Mouse (Mus musculus) B cell, adult 2 months (primary cell): ENCODE data around the gene Poldip2.

Source experiments
- DNase-seq, 2 experiments: peaks; one replicate each; pipeline ENCODE4 v3.0.0; 2022

Poldip2 gene

DNA sequence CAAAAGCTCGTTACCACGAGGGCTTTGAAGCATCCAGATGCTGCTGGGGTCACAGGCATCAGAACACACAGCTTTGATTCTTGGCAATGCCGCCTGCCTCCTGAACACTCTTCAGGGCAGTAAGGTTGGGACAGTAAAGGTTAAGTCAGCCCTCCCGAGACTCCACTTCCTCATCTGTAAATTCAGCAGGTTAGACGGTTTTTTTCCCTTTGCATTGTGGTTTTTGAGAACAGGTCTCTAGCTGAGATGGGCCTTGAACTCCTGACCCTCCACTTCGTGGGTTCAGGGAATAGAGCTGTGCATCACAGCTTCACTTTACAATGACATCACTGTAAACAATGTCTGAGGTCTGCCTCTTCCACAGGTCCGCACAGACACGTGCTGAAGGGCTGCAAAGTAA is 33.2 kb downstream of the Poldip2 start:
- no peak for DNase-seq

DNA sequence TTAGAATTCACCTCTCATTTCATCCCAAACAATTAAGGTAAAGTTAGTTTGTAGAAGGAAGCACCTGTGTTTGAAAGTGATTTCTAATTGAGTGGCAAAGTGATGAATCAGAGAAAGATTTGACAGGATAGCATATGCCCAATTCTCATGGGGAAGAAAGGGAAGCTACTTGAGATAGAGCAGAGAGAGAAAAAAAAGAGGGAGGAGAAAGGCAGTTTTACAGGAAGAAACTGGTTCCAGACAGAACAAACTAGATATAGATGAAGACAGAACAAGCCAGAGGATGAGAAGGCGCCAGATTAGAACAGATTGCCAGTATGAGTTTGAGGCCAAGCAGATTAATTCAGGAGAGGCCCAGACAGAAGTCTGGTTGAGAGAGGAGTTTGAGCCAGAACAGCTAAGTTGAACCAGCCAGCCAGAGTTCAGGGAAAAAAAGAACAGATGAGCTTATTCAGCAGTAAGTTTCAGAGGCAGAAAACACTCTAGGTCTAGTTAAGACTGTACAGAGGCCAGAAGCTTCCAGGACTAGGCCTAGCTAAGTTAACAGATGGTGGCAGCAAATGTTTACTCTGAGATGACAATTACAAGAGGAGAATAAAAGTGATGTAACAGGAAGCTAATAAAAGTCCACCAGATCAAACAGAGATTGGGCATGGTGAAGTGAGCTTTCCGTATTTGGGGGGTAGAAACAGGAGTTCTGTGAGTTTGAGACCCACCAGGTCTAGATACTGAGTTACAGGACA is 35.9 kb downstream of the Poldip2 start:
- DNase-seq: no peak

DNA sequence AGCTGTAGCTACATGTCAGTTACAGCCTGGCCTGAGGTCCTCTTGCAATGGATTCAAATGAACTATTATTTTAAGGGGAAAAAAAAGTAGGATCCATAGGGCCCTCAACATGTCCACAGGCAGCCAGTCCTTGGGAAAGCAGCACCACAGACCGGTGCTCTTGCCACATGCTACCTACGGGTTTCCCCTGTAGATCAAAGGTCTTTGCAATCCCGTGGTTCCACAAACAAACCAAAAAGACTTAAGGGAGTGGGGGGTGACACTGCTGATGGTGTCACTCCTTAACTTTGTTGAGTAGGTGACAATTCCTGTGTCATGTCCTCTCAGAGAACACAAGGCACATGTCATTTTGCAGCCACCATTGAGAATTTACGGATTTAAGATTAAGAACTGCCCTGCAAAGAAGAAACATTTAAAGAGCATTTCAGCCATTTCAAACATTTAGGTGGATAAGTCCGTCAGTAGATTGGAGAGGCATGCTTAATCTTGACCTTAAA is 37.5 kb downstream of the Poldip2 start:
- no peak for DNase-seq

DNA sequence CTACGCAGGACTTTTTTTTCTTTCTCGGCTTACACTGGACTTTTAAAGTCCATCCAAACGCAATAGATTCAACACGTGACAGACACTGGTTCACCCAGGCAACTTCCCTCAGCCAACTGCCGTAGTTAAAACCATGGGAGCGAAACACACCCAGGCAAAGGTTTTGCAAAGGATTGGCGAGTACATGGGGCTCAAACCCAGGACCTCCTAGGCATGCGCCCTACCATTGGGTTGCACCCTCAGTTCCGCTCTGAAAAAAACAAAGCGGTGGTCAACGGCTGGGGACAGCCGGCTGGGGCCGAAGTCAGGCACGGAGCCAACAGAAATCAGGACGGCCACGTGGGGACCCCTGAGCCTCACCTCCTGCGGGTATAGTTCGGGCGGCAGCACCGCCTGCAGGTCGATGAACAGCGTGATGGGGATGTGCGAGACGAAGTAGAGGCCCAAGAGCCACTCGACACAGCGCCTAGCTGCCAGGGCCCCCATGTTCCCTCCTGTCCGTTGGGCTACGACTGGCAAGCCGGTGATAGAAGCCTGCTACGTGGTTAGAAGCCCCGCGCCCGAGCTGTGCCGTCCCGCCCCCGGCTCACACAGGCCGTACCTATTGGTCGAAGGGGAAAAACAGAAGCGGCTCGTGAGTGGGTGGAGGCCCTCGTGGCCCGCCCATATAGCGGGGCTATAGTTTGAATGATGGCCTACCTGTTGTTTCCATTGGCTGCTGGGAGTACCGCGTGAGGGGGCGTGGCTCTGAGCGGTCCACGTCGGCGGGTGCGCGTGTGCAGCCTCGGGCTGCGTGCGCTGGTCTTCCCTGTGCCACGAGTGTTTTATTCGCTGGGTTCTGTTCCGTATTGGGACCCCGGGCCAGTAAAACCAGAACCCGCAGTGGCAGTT is 38.4 kb downstream of the Poldip2 start, which contains the start of gene Tmem97:
Tmem97 (minus strand) TSS at position 610 of the 891 bp plus-strand sequence.
- peak; percentile 94 to 95 for DNase-seq

DNA sequence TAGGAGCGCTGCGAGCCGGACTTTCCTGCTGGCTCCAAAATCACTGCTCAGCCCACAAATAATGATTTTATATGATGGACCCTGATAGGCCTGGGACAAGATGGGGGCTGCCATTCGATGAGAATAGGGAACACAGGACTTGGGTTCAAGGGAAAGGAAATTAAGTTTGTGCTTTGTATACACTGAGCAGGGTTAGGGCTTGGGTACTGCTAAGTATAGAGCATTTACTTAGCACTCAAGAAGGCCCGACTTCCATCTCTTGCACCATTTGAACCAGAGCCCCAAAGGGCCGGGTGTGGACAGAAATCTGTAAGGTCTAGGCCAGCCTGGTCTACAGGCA is 39.0 kb downstream of the Poldip2 start:
- no peak for DNase-seq

DNA sequence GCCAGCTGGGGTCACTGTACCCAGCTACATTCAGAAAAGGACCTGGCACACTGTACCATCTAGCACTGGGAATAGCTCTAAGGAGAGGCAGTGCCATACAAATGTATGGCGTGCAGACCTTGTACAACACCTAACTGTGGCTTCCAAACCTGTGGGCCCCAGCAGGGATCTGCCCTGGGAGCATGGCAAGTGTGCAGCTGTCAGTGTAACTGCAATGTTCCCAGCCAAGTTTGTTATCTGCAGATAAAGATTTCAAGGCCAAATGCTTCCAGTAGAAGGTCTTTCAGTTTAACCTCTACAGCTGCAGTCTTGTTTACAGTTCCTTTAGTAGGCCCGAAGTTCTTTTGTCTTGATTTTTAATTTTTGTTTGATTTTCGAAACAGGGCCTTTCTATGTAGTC is 43.6 kb downstream of the Poldip2 start:
- no peak for DNase-seq

DNA sequence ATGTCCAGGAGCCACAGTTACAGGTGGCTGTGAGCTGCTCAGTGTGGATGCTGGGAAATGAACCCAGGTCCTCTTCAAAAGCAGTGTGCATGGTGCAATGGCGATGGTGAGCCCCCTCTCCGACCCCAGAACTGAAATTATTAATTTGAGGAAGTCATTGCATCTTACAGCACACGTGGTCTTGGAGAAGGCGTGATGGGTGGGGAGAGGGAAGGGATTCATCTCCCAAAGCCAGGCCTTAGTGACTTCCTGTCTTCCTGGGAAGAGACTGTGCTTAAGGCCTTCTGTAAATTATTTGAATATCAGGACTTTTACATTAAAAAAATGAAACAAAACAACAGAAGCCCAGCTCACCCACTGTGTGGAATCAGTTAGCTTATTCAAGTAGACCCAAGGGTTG is 44.1 kb downstream of the Poldip2 start:
- no peak for DNase-seq

DNA sequence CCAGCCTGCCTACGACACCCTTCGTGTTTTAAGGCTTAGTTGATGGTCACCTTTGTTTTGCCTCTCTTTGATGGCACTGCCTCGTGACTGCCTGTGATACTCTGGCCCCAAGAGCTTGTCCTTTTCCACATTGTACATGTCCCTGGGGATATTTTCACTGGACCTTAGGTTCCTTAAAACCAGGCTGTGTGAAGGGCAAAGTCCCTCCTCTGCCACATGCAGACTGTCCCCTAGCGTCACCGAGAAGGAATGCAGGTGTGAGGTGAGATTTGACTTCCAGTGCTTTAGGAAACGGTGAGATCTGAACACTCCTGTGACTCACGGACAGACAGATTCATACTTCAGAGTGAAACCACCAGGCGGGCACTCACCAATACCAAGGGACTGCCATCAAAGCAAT is 45.2 kb downstream of the Poldip2 start:
- DNase-seq: no peak

DNA sequence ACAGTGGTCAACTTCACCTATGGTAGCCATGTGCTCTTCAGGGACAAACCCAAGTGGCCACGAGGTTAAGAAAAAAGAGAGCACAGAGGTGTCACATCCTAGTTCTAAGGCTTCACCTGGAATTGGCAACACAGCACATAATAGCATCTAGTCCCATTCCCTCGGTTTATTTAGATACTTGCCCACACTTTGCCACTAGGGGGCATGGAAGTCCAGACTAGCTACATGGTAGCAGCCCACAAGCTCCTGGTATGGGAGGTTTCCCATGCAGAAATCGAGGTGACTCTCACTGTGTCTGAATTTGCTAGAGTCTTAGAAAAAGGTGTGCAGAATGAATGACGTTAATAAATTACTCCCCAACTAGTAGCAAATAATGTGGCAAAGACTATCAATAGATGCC is 48.5 kb downstream of the Poldip2 start:
- DNase-seq: peak; percentile 60 to 66

DNA sequence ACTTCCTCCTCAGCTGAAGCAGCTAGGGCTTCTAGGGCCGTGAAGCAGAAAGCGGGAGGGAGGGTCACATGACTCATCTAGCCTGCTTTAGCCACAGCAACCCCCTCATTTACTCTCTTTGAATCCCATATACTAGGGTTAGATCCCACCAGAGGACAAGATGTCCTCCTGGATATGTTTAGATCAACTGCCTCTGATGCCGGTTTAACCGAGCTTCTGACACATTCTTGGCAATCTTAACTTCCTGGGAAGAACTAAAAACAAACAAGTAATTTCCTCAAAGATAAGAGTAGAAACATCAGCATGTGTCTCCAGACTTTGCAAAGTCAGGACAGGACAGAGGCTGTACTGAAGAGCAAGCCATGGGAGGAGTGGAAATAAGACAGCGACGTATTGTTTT is 54.8 kb downstream of the Poldip2 start:
- DNase-seq: no peak

DNA sequence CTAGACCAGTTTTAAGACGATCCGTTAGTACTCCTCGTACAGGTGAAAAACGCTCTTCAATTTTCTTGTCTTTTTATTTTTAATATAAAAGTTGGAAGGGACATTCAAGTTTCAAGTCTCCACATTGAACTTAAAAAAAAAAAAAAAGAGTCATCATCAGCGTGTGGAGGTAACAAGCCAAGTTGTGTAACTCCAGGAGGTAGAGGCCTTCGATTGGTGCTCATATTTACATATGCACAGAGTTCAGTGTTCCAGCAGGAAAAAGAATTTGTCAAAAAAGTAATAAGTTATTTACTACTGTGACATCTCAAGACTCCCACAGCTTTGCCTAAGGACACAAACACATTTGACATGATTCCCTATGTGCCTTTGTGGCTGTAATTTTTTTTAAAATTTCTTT is 55.6 kb downstream of the Poldip2 start:
- no peak for DNase-seq

DNA sequence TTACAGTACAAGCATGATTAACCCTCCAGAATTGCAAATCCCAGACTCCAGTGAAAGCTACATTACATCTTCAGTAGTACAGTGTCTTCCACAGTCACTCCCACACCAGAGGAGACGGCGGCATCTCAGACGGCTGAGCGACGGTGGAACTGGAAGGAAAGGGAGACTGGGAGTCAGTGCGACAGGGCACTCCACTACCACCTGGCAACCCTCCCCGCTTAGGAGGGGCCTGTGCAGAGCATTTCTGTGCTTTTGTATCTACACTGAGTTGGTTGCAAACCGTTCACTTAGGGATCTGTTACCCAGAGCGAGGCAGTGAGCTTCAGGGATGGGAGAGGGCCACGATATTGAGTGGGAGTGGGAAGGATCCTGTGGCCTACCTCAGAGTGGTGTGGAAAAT is 56.8 kb downstream of the Poldip2 start:
- DNase-seq: no peak

DNA sequence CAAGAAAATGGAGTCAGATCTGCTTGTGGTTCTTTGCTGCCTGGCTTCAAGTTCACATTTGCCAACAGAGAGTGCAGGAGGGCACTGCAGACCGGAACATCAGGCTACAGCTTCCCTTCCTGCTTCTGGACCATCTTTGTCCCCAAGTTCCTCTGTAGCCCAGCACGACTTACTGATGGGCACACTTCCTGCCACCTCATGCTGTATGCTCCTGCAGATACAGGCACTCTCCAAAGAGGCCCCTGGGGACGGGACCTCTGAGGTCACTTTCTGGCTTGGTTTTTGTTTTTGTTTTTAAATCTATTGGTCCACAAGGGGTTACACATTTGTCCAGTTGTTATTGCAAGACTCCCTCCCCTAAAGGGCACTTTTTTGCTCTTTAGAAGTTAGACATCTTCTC is 57.8 kb downstream of the Poldip2 start:
- DNase-seq: no peak

DNA sequence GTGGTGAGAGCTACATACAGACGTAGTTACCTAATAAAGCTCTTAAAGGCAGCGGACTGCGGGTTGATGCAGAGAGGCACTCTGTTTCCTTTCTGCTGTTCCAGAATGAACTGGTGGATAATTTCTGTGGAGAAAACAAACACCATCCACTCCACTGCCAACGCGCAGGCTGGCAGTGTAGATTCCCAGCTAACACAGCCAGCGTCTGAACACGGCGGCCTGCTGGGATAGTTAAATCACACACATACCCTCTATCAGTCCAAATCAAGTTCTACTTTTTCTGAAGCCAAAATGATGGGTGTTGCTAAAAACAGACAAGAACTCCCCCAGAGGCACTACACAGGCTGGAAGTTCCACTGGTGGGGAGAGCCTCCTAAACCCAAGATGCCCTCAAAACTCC is 59.4 kb downstream of the Poldip2 start:
- DNase-seq: no peak

DNA sequence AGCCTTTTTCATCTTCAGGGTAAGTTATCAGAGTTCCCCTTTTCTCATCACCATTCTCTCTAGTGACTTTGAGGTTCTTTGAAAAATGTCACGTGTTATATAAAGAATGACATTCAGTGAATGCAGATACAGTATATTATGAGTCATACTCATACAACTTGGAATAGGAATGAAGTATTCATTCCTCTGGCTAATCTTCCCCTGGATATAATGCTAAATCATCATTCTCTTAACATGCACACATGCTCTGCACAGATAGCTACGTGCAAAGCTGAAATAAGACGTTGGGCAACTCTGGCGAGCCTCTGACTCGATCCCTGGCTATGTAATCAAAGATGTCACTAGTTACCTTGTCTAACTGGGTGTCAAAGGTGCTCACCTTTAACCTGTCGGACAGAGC is 59.9 kb downstream of the Poldip2 start:
- DNase-seq: no peak
